Comparison of ENCODE assay signal across 12 mouse cellular contexts in genomic region chr1:190728111-190728651, GRCm38 (mm10).
A peak's percentile ranks its signal among the peaks of the same experiment; 100 is the strongest.
DNase-seq lines count a peak whose midpoint lies in the region; ATAC-seq and TF ChIP-seq lines count a peak whose summit lies in the region.
"Had no signal": no experiment of that assay in that cellular context is flagged by ENCODE, and none has a peak within 500 bp of the region (broad histone marks: within the 10 kb centered on the region; RNA-seq: fewer than 3 reads in every experiment).

No protein-coding gene starts in this region.

- no peaks in the 10 kb centered on the region; the same call in 1 of the 2 replicates for H3K27me3 ChIP-seq in forebrain, postnatal 0 days (ENCODE audit: insufficient read depth, low read length)
- no peaks in the 10 kb centered on the region for H3K27me3 ChIP-seq in neural tube, embryonic 14.5 days (ENCODE audit: control insufficient read depth, insufficient read depth, low read length)

- H3K27ac ChIP-seq in forebrain, postnatal 0 days (ENCODE audit: low read depth, low read length) = peak overlapping the region; percentile 72; the same call in 1 of the 2 replicates
- peak overlapping the region; percentile 61; the same call in 1 of the 2 replicates for H3K27ac ChIP-seq in neural tube, embryonic 14.5 days (ENCODE audit: low read depth, low read length)
- H3K27ac ChIP-seq: heart, adult 2 months had no signal

- no peak overlapping the region for H3K9ac ChIP-seq in forebrain, postnatal 0 days
- H3K9ac ChIP-seq in neural tube, embryonic 14.5 days (replicated peaks; ENCODE audit: low read depth, low read length) = no peak overlapping the region

- H3K4me1 ChIP-seq in forebrain, postnatal 0 days (ENCODE audit: insufficient read depth) = peaks cover 17% of the 10 kb centered on the region; the same call in 1 of the 2 replicates
- H3K4me1 ChIP-seq in neural tube, embryonic 14.5 days (ENCODE audit: control insufficient read depth, insufficient read depth, low read length) = peaks cover 3% of the 10 kb centered on the region; the same call in 1 of the 2 replicates

- peak; percentile 25 to 43 for DNase-seq in cerebellum, postnatal 14 days
- DNase-seq in cerebellum, adult 11 months = no peak
- peak; percentile 70 for DNase-seq in forebrain, postnatal 0 days
- peak; percentile 24 to 48 for DNase-seq in layer of hippocampus, postnatal 10 days (ENCODE audit: low spot score in 2 of 2)
- no peak for DNase-seq in yolk sac, embryonic 10.5 days (ENCODE audit: low spot score)
- no peak for DNase-seq in thymus, adult 18-20 months
- DNase-seq in urinary bladder, postnatal 36 days (ENCODE audit: low spot score in 2 of 2) = no peak
- DNase-seq: adrenal gland, adult 2 months; cerebellum, adult 9-11 months; heart, adult 2 months; thymus, postnatal 14 days had no signal

- no peaks in the 10 kb centered on the region for H3K9me3 ChIP-seq in forebrain, postnatal 0 days (ENCODE audit: low read length)
- H3K9me3 ChIP-seq in neural tube, embryonic 14.5 days (ENCODE audit: control insufficient read depth, low read length) = no peaks in the 10 kb centered on the region

- 28% methylated on average over 4 of the region's 4 CpGs for WGBS in forebrain, postnatal 0 days
- WGBS in neural tube, embryonic 14.5 days = 35% methylated on average over 4 of the region's 4 CpGs

- TF ChIP-seq CTCF in forebrain, postnatal 0 days (IDR thresholded peaks at IDR 0.05; ENCODE audit: low read depth) = no peak

- peak; percentile 54 for ATAC-seq in forebrain, postnatal 0 days
- ATAC-seq in neural tube, embryonic 14.5 days (ENCODE audit: low read depth) = no peak

- no peak overlapping the region for H3K4me2 ChIP-seq in forebrain, postnatal 0 days (ENCODE audit: low read depth)
- no peak overlapping the region for H3K4me2 ChIP-seq in neural tube, embryonic 14.5 days (ENCODE audit: low read depth, low read length)

- H3K36me3 ChIP-seq in forebrain, postnatal 0 days (ENCODE audit: insufficient read depth) = no peaks in the 10 kb centered on the region
- H3K36me3 ChIP-seq in neural tube, embryonic 14.5 days (ENCODE audit: control insufficient read depth, insufficient read depth, low read length) = no peaks in the 10 kb centered on the region

- H3K4me3 ChIP-seq in forebrain, postnatal 0 days (ENCODE audit: low read depth, low read length) = no peak overlapping the region
- H3K4me3 ChIP-seq in neural tube, embryonic 14.5 days (ENCODE audit: low read depth, low read length) = no peak overlapping the region
- H3K4me3 ChIP-seq: heart, adult 2 months had no signal

Comparison
In these comparisons a context has a peak if more than half of its experiments do, and no peak if none do; other contexts are left out.
1. DNase-seq: peak in cerebellum, postnatal 14 days (2 of 2), forebrain, postnatal 0 days (single experiment) and layer of hippocampus, postnatal 10 days (2 of 2); none in cerebellum, adult 11 months (single experiment), yolk sac, embryonic 10.5 days (single experiment), thymus, adult 18-20 months (0 of 2) and urinary bladder, postnatal 36 days (0 of 2).